Mouse (Mus musculus) G1E (cell line): ENCODE data around the gene Cbln1. TPM values are rescaled to one million over a fixed set of nuclear protein-coding genes. Genes with fewer than 3 reads are reported as not detected.

Experiments used
- ATAC-seq: 2 replicates; pipeline ENCODE4 v1.8.0; 2016; ENCODE audit warnings: mild to moderate bottlenecking; ENCODE audit not compliant: insufficient number of reproducible peaks, poor library complexity, low FRiP score, severe bottlenecking; ENCODE audit errors: extremely low read depth
- DNase-seq: peaks from one replicate; pipeline ENCODE4 v3.0.0; 2012; ENCODE audit warnings: low spot score
- H3K27me3 ChIP-seq: 2 replicates; pipeline ENCODE4 v1.6.1; 2012; ENCODE audit warnings: mild to moderate bottlenecking, low read length, inconsistent platforms; ENCODE audit not compliant: insufficient read depth
- H3K36me3 ChIP-seq: replicated peaks from 2 replicates; pipeline ENCODE3; 2012; ENCODE audit warnings: mild to moderate bottlenecking, inconsistent platforms
- H3K4me1 ChIP-seq: 2 replicates; pipeline ENCODE4 v1.6.1; 2012; ENCODE audit warnings: low read depth, low read length, inconsistent platforms, mixed read lengths; ENCODE audit not compliant: insufficient read depth
- H3K4me3 ChIP-seq: 2 replicates; pipeline ENCODE4 v1.5.1; 2012; ENCODE audit warnings: low read depth, mild to moderate bottlenecking, inconsistent platforms, low read length, moderate library complexity, mixed read lengths
- H3K9me3 ChIP-seq: replicated peaks from 2 replicates; pipeline ENCODE4 v1.6.1; 2012; ENCODE audit warnings: inconsistent platforms
- CTCF ChIP-seq: IDR thresholded peaks from 2 replicates; pipeline ENCODE4 v1.5.1; 2012; ENCODE audit warnings: low read depth, low read length, inconsistent platforms, mixed read lengths
- GATA1 ChIP-seq: IDR thresholded peaks from 2 replicates; pipeline ENCODE4 v1.6.1; 2012; ENCODE audit warnings: borderline replicate concordance, low read length, inconsistent platforms, mixed read lengths
- GATA2 ChIP-seq: IDR thresholded peaks from 2 replicates; pipeline ENCODE4 v1.6.1; 2012; ENCODE audit warnings: low read depth, low read length, inconsistent platforms, borderline replicate concordance
- POLR2AphosphoS5 ChIP-seq: IDR thresholded peaks from 2 replicates; pipeline ENCODE4 v1.6.1; 2012; ENCODE audit warnings: low read depth, low read length, inconsistent platforms; ENCODE audit not compliant: insufficient replicate concordance
- TAL1 ChIP-seq: conservative IDR thresholded peaks from 2 replicates; pipeline ENCODE4 v1.6.1; 2012; ENCODE audit warnings: low read depth, low read length, inconsistent platforms, mixed read lengths
- polyA plus RNA-seq: library from polyadenylated mRNA; stranded (reverse); fragments of >175 nt; gene quantifications from 2 replicates; pipeline ENCODE4 v1.2.3, GENCODE M21; 2012
- total RNA-seq, 2 experiments: library from RNA; stranded (forward) in 1 of 2; stranded (reverse) in 1 of 2; fragments of 200-1000 nt in 1 of 2; fragments of >200 nt in 1 of 2; fragmentation: Nextera tagmentation in 1 of 2; gene quantifications; 2 replicates each; pipeline ENCODE4 v1.2.3; 2014 to 2017

Gene Cbln1
- total and polyA plus RNA-seq, 3 experiments = not detected

DNA sequence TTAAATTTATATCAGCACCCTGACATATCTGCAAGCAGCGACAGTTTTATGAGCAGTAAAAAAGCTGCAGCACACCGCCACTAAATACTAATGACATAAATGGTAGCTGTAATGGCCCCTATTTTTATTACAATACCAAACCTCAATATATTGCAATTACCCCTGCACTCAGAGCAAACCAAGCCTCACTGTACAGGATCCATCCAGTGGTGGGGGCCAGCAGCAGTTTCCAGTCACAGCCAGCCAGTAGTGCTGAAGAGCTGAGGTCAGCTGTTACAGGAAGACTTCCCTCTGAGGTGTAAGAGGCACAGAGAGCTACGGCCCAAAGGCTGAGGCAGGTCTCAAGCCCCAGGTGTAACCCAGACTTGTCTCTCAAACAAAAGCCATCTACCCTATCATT lies 37.8 kb downstream of the Cbln1 start:
- TF ChIP-seq CTCF = no peak
- TF ChIP-seq GATA1 = no peak
- no peak for TF ChIP-seq POLR2AphosphoS5
- TF ChIP-seq TAL1 = no peak
- TF ChIP-seq GATA2 = no peak
- H3K27me3 ChIP-seq = no peaks in the 10 kb centered on the region
- H3K4me3 ChIP-seq = no peak overlapping the region
- DNase-seq (no peak), ATAC-seq (no peak)
- peaks cover 53% of the 10 kb centered on the region for H3K9me3 ChIP-seq
- no peaks in the 10 kb centered on the region for H3K4me1 ChIP-seq
- no peaks in the 10 kb centered on the region for H3K36me3 ChIP-seq

GRCm38 (mm10) chr8:87427188-87427587 lies 45.2 kb downstream of the Cbln1 start:
- TF ChIP-seq GATA2 (no peak), GATA1 (no peak), CTCF (no peak), POLR2AphosphoS5 (no peak), TAL1 (no peak)
- Histone ChIP-seq H3K27me3 (no peaks in the 10 kb centered on the region), H3K4me3 (no peak overlapping the region), H3K9me3 (peaks cover 70% of the 10 kb centered on the region), H3K4me1 (no peaks in the 10 kb centered on the region), H3K36me3 (no peaks in the 10 kb centered on the region)
- no peak for ATAC-seq
- no peak for DNase-seq

GRCm38 (mm10) chr8:87424706-87425105 lies 47.7 kb downstream of the Cbln1 start:
- H3K9me3 ChIP-seq = peaks cover 71% of the 10 kb centered on the region
- TF ChIP-seq POLR2AphosphoS5 = no peak
- no peak for TF ChIP-seq GATA2
- no peak for TF ChIP-seq TAL1
- TF ChIP-seq CTCF = no peak
- TF ChIP-seq GATA1 = no peak
- ATAC-seq (no peak), DNase-seq (no peak)
- no peaks in the 10 kb centered on the region for H3K36me3 ChIP-seq
- no peaks in the 10 kb centered on the region for H3K27me3 ChIP-seq
- H3K4me3 ChIP-seq = no peak overlapping the region
- no peaks in the 10 kb centered on the region for H3K4me1 ChIP-seq

- Histone ChIP-seq H3K4me3 (no peak overlapping the region), H3K27me3 (no peaks in the 10 kb centered on the region), H3K36me3 (no peaks in the 10 kb centered on the region), H3K9me3 (peaks cover 72% of the 10 kb centered on the region), H3K4me1 (no peaks in the 10 kb centered on the region)
- ATAC-seq (no peak), DNase-seq (no peak)
- no peak for TF ChIP-seq CTCF
- TF ChIP-seq TAL1 = no peak
- TF ChIP-seq GATA2 = no peak
- no peak for TF ChIP-seq GATA1
- TF ChIP-seq POLR2AphosphoS5 = no peak
These were observed 50.7 kb downstream of the Cbln1 start for GRCm38 (mm10) chr8:87421697-87422096.

Other genes starting within 250 kb of the Cbln1 start
- gene 4933402J07Rik, start 91.2 kb upstream of the Cbln1 start, total RNA-seq (2014; fragmentation: Nextera tagmentation) = not detected in 2 replicates
- not detected in 2 replicates for gene 4933402J07Rik, start 91.2 kb upstream of the Cbln1 start, total RNA-seq (2017)
- gene 4933402J07Rik, start 91.2 kb upstream of the Cbln1 start, polyA plus RNA-seq = not detected in 2 replicates